Mouse (Mus musculus): Measurements from ENCODE around the gene Stard3nl.
"Not testable (repeated sequence)": the region's sequence is repeated elsewhere in the genome, so short reads cannot be mapped to it uniquely, and the experiment has no call there.

The Stard3nl gene

DNA sequence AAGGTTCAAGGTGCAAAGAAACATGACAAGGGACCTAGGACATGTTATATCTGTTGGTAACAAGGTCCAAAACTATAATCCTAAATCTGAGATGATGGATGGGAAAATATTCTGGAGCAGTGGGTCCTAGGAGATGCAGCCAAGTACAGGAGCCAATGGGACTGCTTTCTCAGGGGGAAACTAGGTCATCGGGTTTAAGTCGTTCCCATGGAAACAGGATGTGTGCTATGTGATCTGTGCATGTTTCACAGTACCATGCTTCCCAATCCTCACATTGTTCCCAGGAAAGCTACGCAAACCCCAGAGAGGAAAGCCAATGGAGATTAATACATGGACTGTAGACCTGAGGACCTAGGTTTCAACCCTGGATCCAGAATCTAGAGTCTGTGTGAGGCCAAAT lies 42.8 kb downstream of the Stard3nl start:
- CTCF ChIA-PET: no interaction called here
- POLR2A ChIA-PET: no interaction called here

DNA sequence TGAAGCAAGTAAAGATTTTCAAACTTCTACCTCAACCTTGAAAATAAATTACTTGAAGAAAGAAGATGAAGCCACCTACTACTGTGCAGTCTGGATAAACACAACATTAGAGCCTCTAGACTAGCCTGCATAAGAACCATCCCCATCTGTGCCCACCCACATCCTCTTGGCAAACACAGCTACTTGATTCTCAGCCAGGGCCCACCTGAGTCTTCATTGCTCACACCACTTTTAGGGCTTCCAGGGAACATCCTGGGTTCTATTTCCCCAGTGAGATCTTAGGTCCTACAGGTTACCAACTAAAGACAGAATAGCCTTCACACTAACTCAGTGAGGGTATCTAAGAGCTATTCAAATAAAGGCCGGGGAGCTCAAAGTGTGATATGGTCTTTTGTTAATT lies 55.2 kb downstream of the Stard3nl start:
- POLR2A ChIA-PET, CTCF ChIA-PET: not testable (repeated sequence)

DNA sequence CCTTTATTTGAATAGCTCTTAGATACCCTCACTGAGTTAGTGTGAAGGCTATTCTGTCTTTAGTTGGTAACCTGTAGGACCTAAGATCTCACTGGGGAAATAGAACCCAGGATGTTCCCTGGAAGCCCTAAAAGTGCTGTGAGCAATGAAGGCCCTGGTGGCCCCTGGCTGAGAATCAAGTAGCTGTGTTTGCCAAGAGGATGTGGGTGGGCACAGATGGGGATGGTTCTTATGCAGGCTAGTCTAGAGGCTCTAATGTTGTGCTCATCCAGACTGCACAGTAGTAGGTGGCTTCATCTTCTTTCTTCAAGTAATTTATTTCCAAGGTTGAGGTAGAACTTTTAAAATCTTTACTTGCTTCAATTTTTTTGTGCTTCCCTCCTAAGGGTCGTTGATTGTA lies 59.3 kb downstream of the Stard3nl start:
- CTCF ChIA-PET, POLR2A ChIA-PET: not testable (repeated sequence)
